Mouse (Mus musculus) megakaryocyte, adult 5-6 weeks (primary cell): Measurements from ENCODE around the gene Tm6sf1. TPM values are rescaled to one million over a fixed set of nuclear protein-coding genes. Genes with fewer than 3 reads are reported as not detected.
"Not testable (repeated sequence)": the region's sequence is repeated elsewhere in the genome, so short reads cannot be mapped to it uniquely, and the experiment has no call there.

Experiments used
- ATAC-seq: 2 replicates; pipeline ENCODE4 v1.8.0; 2016; ENCODE audit warnings: mild to moderate bottlenecking, inconsistent platforms; ENCODE audit not compliant: poor library complexity, severe bottlenecking
- total RNA-seq, 2 experiments: library from RNA; stranded (forward) in 1 of 2; stranded (reverse) in 1 of 2; fragments of 153-499, 151-499 nt in 1 of 2; fragments of 221-1000, 200-1000 nt in 1 of 2; gene quantifications; 2 replicates each; pipeline versions ENCODE4 v1.2.3 to v1.2.4; 2015 to 2017

Tm6sf1 gene
- total RNA-seq (2015) = 228 and 275 TPM in 2 replicates
- total RNA-seq (2017) = 275 and 308 TPM in 2 replicates

- peak; percentile 20 for ATAC-seq
These were observed at the start of gene Tm6sf1 for GRCm38 (mm10) chr7:81858968-81859721. TSS of gene Tm6sf1 (plus strand) at chr7:81859001.

GRCm38 (mm10) chr7:81824906-81825305 is 33.9 kb upstream of the Tm6sf1 start:
- no peak for ATAC-seq

GRCm38 (mm10) chr7:81825381-81825780 is 33.4 kb upstream of the Tm6sf1 start:
- no peak for ATAC-seq

- ATAC-seq = peak; percentile 18; the same call in 1 of the 2 replicates
These were observed 30.8 kb upstream of the Tm6sf1 start for GRCm38 (mm10) chr7:81827806-81828667.

- ATAC-seq = peak; percentile 48
These were observed 30.0 kb upstream of the Tm6sf1 start for GRCm38 (mm10) chr7:81828681-81829378.

- ATAC-seq = peak; percentile 78
These were observed 29.4 kb upstream of the Tm6sf1 start, which contains the start of gene Btbd1 for GRCm38 (mm10) chr7:81829379-81829894. TSS of gene Btbd1 (minus strand) at chr7:81829431.

GRCm38 (mm10) chr7:81834847-81835246 is 24.0 kb upstream of the Tm6sf1 start:
- no peak for ATAC-seq

- ATAC-seq = peak; percentile 38; the same call in 1 of the 2 replicates
These were observed 23.4 kb upstream of the Tm6sf1 start for GRCm38 (mm10) chr7:81835430-81835829.

GRCm38 (mm10) chr7:81837771-81838170 is 21.0 kb upstream of the Tm6sf1 start:
- ATAC-seq = not testable (repeated sequence)

- ATAC-seq = no peak
These were observed 19.1 kb upstream of the Tm6sf1 start for GRCm38 (mm10) chr7:81839746-81840145.

- ATAC-seq = no peak
These were observed 18.1 kb upstream of the Tm6sf1 start for GRCm38 (mm10) chr7:81840661-81841181.

- no peak for ATAC-seq
These were observed 17.4 kb upstream of the Tm6sf1 start for GRCm38 (mm10) chr7:81841439-81841838.

GRCm38 (mm10) chr7:81842141-81842540 is 16.7 kb upstream of the Tm6sf1 start:
- ATAC-seq = no peak

GRCm38 (mm10) chr7:81842998-81843397 is 15.8 kb upstream of the Tm6sf1 start:
- ATAC-seq = 0 out of 2 replicates have a peak, but pooled peaks have one; percentile 18

- ATAC-seq = no peak
These were observed 14.9 kb upstream of the Tm6sf1 start for GRCm38 (mm10) chr7:81843903-81844302.

- ATAC-seq = no peak
These were observed 14.0 kb upstream of the Tm6sf1 start for GRCm38 (mm10) chr7:81844801-81845200.

GRCm38 (mm10) chr7:81845313-81845712 is 13.5 kb upstream of the Tm6sf1 start:
- no peak for ATAC-seq

- ATAC-seq = no peak
These were observed 12.8 kb upstream of the Tm6sf1 start for GRCm38 (mm10) chr7:81846008-81846407.

GRCm38 (mm10) chr7:81847010-81847409 is 11.8 kb upstream of the Tm6sf1 start:
- no peak for ATAC-seq

- no peak for ATAC-seq
These were observed 11.0 kb upstream of the Tm6sf1 start for GRCm38 (mm10) chr7:81847777-81848176.
